Mouse (Mus musculus) CH12.LX (cell line): ENCODE measurements around the gene Gm49403.

Experiments used
- CHD2 ChIP-seq: IDR thresholded peaks from 2 replicates; pipeline ENCODE4 v1.6.1; 2011; ENCODE audit warnings: low read length, improper control_type of control experiment
- CTCF ChIP-seq, 2 experiments: IDR thresholded peaks in 1 of 2; conservative IDR thresholded peaks in 1 of 2; 2 replicates each; pipeline ENCODE4 v1.5.1; 2011 to 2012; ENCODE audit warnings: low read depth in 2 of 2, low read length in 2 of 2, improper control_type of control experiment in 1 of 2, inconsistent platforms in 1 of 2, mild to moderate bottlenecking in 1 of 2, moderate library complexity in 1 of 2
- E2F4 ChIP-seq: IDR thresholded peaks from 2 replicates; pipeline ENCODE4 v1.6.1; 2011; ENCODE audit warnings: low read depth, low read length, improper control_type of control experiment; ENCODE audit not compliant: insufficient replicate concordance
- ELF1 ChIP-seq: IDR thresholded peaks from 2 replicates; pipeline ENCODE4 v1.6.1; 2014; ENCODE audit warnings: low read depth, mild to moderate bottlenecking, inconsistent platforms, low read length, improper control_type of control experiment
- ETS1 ChIP-seq: conservative IDR thresholded peaks from 2 replicates; pipeline ENCODE4 v1.6.1; 2012; ENCODE audit warnings: low read depth, mild to moderate bottlenecking, inconsistent platforms, low read length, improper control_type of control experiment, moderate library complexity
- HCFC1 ChIP-seq: IDR thresholded peaks from 2 replicates; pipeline ENCODE4 v1.6.1; 2012; ENCODE audit warnings: low read depth, mild to moderate bottlenecking, inconsistent platforms, low read length, improper control_type of control experiment
- JUND ChIP-seq: conservative IDR thresholded peaks from 2 replicates; pipeline ENCODE4 v1.6.1; 2011; ENCODE audit warnings: low read depth, low read length, improper control_type of control experiment
- MXI1 ChIP-seq: IDR thresholded peaks from 2 replicates; pipeline ENCODE4 v1.6.1; 2011; ENCODE audit warnings: mild to moderate bottlenecking, low read depth, low read length, improper control_type of control experiment
- POLR2A ChIP-seq: IDR thresholded peaks from 2 replicates; pipeline ENCODE4 v1.6.1; 2011; ENCODE audit warnings: low read depth, mild to moderate bottlenecking, improper control_type of control experiment, low read length

DNA sequence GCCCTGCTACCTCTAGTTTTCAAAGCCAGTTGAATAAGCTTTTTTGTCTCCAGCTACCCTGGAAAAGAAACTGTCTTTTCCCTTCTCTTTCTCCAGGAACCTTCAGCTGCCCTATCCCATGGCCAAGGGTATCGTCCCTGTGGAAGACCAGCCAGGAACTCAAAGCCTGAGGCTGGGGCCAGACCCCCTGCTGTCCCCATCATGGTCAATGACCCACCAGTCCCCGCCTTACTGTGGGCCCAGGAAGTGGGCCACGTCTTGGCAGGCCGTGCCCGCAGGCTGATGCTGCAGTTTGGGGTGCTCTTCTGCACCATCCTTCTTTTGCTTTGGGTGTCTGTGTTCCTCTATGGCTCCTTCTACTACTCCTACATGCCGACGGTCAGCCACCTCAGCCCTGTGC lies 42.7 kb upstream of the Gm49403 start:
- no peak for TF ChIP-seq JUND
- no peak for TF ChIP-seq CHD2
- no peak for TF ChIP-seq CTCF (conservative IDR thresholded peaks at IDR 0.05 in 1 of 2, IDR thresholded peaks at IDR 0.05 in 1 of 2; ENCODE audit: low read depth in 2 of 2, low read length in 2 of 2)
- no peak for TF ChIP-seq POLR2A
- TF ChIP-seq ELF1 = no peak
- TF ChIP-seq E2F4 = no peak
- TF ChIP-seq HCFC1 = no peak
- TF ChIP-seq ETS1 = no peak
- no peak for TF ChIP-seq MXI1
